Mouse (Mus musculus) large intestine, adult 2 months (tissue): ENCODE results near the gene Preb. TPM values are rescaled to one million over a fixed set of nuclear protein-coding genes. Genes with fewer than 3 reads are reported as not detected.
A peak's percentile ranks its signal among the peaks of the same experiment; 100 is the strongest.

Experiments used
- DNase-seq: peaks from one replicate; pipeline ENCODE4 v3.0.0-alpha.2; 2012; ENCODE audit warnings: low read depth, low spot score
- WGBS: fragments of 180-500 bp; shearing (Covaris S2); methylation state at CpG from one replicate; pipeline ENCODE4 v1.1.7; 2018; 5-methylcytosine and 5-hydroxymethylcytosine counted together
- polyA plus RNA-seq: library from polyadenylated mRNA; depleted of rRNA; stranded (reverse); fragments of >200 nt; gene quantifications from 2 replicates; pipeline ENCODE4 v1.2.3, GENCODE M21; 2012; rRNA removed

The Preb gene
- polyA plus RNA-seq, 1 experiment: 408 TPM

DNA sequence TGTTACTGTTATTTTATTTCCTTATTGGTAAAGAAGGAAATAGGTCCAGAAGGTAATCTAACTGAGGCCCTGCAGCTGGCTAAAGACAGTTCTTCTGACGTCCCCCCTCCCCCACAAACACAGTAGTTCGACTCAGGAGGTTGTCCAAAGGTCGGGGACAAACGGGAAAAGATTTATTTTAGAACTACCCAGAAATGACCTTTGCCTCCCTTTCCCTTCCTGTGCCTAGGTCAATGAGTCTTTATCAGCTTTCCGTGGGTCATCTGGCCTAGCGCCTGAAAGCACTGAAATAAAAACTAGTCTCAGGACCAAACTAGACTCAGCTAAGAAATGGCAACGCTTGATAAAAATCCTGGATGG, 50.9 kb downstream of the Preb start:
- WGBS: 9% methylated on average over 7 of the region's 7 CpGs
- DNase-seq: peak; percentile 50

DNA sequence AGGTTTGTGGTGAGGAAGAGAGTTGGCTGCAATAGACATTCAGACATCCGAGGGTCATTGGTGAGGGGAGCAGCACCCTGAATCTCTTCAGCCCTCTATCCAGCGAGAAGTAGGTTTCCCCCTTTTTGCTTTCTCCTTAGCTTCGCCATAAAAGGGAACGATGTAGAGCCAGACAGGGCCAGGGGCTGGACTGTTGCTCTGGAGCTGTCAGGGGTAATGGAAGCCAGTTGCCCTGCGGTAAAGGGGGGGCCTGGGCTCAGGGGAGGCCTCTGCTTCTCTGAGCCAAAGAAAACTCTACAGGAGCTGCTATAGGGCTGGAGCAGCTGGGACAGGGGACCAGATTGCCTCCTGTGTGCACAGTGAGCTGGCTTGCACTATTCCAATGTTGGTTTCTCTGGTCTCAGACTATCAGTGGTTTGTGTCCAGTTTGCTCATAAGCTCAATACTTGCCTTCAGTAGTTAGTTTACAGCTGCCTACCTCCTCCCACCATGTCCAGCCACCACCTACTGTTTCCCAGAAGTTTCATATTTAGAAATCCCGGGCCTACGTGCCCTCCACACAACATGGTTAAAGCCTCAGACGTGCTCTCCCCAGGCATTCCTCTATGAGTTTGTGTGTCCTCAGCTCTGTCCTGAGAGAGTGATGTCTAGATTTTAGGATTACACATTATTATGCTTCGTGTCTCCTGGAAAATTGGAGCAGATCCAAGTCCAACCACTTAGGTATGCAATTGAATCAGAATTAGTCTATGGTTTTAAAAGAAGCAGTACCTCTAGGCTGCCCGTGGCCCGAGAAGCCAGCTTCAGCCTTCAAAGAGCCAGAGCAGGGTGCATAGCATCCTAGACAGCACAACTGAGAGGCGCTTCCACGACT, 51.5 kb downstream of the Preb start:
- 28% methylated on average over 13 of the region's 13 CpGs for WGBS
- no peak for DNase-seq

DNA sequence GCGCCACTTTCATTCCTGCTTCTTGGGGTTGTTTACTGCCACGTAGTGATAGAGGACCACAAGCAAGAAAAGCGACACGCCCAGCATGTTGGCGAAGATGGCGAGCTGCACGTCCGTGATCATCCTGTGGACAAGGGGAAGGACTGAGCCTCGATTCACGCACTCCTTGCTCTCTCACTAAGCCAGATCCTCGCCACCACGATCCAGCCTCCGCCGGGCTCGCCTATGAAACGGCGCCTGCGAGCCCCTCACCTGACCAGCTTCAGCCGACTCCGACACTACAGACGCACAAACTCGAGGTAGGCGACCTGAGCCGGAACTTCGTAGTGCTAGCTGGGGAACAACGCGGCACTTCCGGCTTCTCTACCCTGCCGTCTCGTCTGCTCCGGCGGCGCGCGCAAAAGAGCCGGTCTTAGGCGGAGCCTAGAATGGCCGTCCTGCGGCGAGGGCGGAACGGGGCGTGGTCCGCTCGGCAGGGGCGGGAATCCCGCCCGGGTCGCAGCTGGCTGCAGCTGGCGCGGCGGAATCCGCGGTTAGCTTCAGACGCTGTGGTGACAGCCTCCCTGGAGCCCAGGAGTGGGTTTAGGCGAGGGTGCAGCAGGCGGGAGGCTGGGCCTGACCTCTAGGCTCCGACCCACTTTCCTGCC, 52.6 kb downstream of the Preb start, which contains the start of gene Ost4:
Gene Ost4, minus strand, starts transcription at position 376 of the 647 bp plus-strand sequence.
- DNase-seq: peak; percentile 78
- WGBS: under 1% methylated on average over 58 of the region's 58 CpGs

DNA sequence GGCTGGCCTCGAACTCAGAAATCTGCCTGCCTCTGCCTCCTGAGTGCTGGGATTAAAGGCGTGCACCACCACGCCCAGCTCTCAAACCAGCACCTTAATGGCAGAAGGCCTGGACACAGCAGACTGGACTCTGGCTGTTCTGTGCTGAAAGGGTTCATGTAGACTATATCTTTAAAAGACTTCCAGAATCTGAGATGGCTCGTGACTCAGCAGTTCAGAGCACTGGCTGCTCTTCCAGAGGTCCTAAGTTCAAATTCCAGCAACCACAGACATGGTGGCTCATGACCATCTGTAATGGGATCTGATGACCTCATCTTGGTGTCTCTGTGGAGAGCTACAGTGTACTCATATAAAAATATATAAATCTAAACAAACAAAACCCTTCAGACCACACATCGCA, 58.3 kb downstream of the Preb start:
- no peak for DNase-seq
- 83% methylated on average over 5 of the region's 5 CpGs for WGBS

Other genes starting within 250 kb of the Preb start
- 0.70 and 0.92 TPM in 2 replicates for gene Dpysl5, start 248.8 kb downstream of the Preb start, polyA plus RNA-seq
- 25.3 and 26.2 TPM in 2 replicates for gene Mapre3, start 145.7 kb downstream of the Preb start, polyA plus RNA-seq
- gene Tmem214, start 92.3 kb downstream of the Preb start, polyA plus RNA-seq: 84.2 and 95.4 TPM in 2 replicates
- gene Agbl5, start 71.7 kb downstream of the Preb start, polyA plus RNA-seq: 9.1 and 11.9 TPM in 2 replicates
- 317 and 323 TPM in 2 replicates for gene Ost4, start 52.6 kb downstream of the Preb start, polyA plus RNA-seq
- 46.7 and 48.6 TPM in 2 replicates for gene Emilin1, start 47.0 kb downstream of the Preb start, polyA plus RNA-seq
- gene Khk, start 38.9 kb downstream of the Preb start, polyA plus RNA-seq: 189 and 395 TPM in 2 replicates
- gene Cgref1, start 14.8 kb downstream of the Preb start, polyA plus RNA-seq: 111 and 239 TPM in 2 replicates
- gene Tcf23, start 8.3 kb upstream of the Preb start, polyA plus RNA-seq: 0.33 and 0.62 TPM in 2 replicates
- gene Atraid, start 88.0 kb upstream of the Preb start, polyA plus RNA-seq: 92.9 and 98.2 TPM in 2 replicates
- 73.4 and 107 TPM in 2 replicates for gene Slc5a6, start 88.6 kb upstream of the Preb start, polyA plus RNA-seq
- 15.1 and 21.2 TPM in 2 replicates for gene Cad, start 94.4 kb upstream of the Preb start, polyA plus RNA-seq
- not detected in 2 replicates for gene Dnajc5g, start 145.9 kb upstream of the Preb start, polyA plus RNA-seq
- gene Slc30a3, start 147.9 kb upstream of the Preb start, polyA plus RNA-seq: 0.14 and 0.16 TPM in 2 replicates
- gene Trim54, start 156.4 kb upstream of the Preb start, polyA plus RNA-seq: 0.05 TPM in 1 of 2 replicates, not detected in the other
- not detected in 2 replicates for gene Ucn, start 178.5 kb upstream of the Preb start, polyA plus RNA-seq
- gene Mpv17, start 193.9 kb upstream of the Preb start, polyA plus RNA-seq: 46.8 and 47.5 TPM in 2 replicates
- 0.38 and 0.71 TPM in 2 replicates for gene Gm29609, start 219.6 kb upstream of the Preb start, polyA plus RNA-seq
- gene Gtf3c2, start 219.8 kb upstream of the Preb start, polyA plus RNA-seq: 46.9 and 53.6 TPM in 2 replicates
- gene Snx17, start 232.9 kb upstream of the Preb start, polyA plus RNA-seq: 73.2 and 81.2 TPM in 2 replicates
- 51.0 and 54.4 TPM in 2 replicates for gene Eif2b4, start 233.1 kb upstream of the Preb start, polyA plus RNA-seq
- 35.0 and 46.0 TPM in 2 replicates for gene Zfp513, start 241.9 kb upstream of the Preb start, polyA plus RNA-seq